Mouse (Mus musculus) induced T-regulatory cell, adult 2 months (primary cell): ENCODE measurements at regions not wholly inside any gene's neighbourhood (a gene's known extent, or its start where the extent isn't known, plus 50 kb on each side); places are given as distances from the start of the nearest gene placed in this dataset.

Source experiments
- DNase-seq: peaks from one replicate; pipeline ENCODE4 v3.0.0-alpha.2; 2012; ENCODE audit warnings: low read depth

DNA sequence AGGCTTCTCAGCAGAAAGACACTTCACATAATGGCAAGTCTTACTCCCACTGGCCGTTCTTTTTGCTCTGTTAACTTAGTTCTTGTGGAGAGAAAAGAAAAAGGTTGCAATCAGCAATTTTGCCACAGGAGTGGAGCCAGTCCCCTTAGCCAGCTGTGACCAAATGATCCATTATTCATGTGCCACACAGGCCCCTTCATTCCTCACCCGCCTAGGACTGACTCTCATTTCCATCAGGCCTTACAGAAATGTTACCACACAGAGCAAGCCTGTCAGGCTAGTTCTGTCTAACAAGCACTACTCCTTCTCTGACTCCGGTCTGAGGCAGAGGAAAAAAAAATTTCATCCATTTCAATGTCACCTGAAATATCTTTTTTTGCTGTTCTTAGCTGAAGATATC is 1266.2 kb downstream of the Gsdmc2 start:
- no peak for DNase-seq

GRCm38 (mm10) chr15:62575791-62576190 is 1269.2 kb downstream of the Gsdmc2 start:
- DNase-seq, result no peak

GRCm38 (mm10) chr15:62571803-62572202 is 1273.2 kb downstream of the Gsdmc2 start:
- no peak for DNase-seq

DNA sequence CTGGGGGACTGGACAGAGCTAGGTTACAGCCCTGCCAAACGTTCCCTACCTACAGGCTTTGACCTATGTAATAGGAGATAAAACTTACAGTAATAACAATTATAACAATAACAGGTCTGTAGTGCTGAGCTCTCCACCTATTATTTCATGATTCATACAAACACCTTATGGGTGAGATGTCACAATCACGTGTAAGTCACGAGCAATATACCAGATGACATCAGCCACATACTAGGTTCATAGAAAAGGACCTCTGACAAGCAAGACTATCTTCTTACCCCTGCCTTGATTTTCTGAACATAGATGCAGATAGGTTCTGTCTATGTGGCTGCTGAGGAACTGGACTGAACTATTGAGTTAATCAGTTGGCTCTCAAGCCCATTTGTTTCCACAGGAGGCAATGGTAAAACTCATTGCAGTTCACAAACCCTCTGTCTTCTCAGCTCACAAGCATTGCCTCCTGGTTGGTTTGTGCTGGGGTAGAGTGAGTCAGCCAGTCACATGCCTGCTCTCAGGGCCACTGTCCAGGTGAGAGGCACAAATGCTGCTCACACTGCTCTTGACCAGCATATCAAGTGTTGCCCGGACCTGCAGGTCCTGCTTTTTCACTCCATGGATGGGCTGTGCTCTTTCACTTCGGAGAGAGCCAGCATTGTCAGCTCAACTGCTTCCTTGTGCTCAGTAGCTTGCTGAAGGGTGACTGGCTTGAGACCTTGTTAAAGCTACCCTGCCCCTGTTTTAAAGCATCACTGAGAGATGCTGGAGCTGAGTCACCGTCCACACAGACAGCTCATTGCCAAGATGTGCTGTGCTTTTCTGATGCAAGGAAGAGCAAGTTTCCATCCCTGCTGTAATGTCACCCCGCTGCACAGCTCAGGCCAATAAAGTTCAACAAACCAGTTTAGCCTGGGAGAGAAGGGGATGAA is 1275.9 kb downstream of the Gsdmc2 start:
- no peak for DNase-seq

GRCm38 (mm10) chr15:62567431-62567830 is 1277.5 kb downstream of the Gsdmc2 start:
- DNase-seq, result no peak

GRCm38 (mm10) chr15:62566106-62566511 is 1278.9 kb downstream of the Gsdmc2 start:
- no peak for DNase-seq

GRCm38 (mm10) chr15:62533233-62533632 is 1311.7 kb downstream of the Gsdmc2 start:
- DNase-seq, result no peak

DNA sequence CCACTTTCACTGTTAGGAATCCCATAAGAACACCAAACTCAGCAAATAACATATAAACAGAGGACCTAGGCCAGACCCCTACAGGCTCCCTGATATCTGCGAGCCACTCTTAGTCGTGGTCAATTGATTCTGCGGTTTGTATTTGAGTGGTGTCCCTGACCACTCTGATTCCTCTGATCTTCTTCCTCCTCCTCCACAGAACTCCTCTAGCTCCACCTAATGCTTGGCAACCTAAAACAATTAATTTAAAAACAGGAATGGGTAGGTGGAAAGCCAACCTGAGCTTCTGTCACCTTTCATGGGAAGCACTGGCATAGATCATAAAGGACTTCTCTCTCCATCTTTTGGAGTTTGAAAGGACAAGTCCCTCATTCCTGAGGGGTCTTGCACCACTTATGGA is 1316.0 kb downstream of the Gsdmc2 start:
- no peak for DNase-seq

DNA sequence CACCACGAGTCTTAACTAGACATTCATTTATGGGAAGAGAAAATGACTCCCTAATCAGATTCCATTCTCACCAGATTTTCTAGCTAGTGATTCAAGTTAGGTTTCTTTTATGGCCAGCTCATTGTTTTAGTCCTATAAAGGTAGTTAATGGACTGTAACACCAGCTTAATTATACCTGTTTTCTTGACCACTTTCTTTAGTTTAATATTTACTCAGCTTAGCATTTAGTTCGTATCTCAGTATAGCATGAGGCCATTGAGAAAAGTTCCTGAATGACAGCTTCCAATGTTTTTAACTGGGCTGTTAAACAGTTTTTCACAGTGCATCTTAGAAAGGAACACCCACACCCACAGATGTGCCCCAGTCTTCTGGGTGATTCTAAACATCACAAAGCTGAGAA is 1320.3 kb downstream of the Gsdmc2 start:
- no peak for DNase-seq

GRCm38 (mm10) chr15:62524135-62524534 is 1320.8 kb downstream of the Gsdmc2 start:
- DNase-seq, result no peak

DNA sequence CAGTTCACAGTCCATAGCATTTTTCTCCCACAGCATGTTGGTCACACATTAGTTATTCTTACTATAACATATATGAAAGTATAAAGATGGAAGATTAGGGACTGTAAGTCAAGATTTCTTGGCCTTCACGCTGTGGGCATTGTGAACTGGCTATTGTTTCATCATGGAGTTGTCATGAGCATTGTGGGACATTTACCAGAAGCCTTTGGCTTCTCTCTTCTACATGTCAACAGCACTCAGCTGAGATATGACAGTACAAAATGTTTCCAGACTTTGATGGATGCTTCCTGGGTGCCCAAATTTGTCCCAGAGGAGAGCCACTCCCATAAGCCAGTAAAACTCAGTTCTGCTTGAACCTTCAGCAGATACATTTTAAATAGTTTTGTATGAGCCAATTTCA is 1331.5 kb downstream of the Gsdmc2 start:
- DNase-seq, result no peak

GRCm38 (mm10) chr15:62511461-62511860 is 1333.5 kb downstream of the Gsdmc2 start:
- no peak for DNase-seq

DNA sequence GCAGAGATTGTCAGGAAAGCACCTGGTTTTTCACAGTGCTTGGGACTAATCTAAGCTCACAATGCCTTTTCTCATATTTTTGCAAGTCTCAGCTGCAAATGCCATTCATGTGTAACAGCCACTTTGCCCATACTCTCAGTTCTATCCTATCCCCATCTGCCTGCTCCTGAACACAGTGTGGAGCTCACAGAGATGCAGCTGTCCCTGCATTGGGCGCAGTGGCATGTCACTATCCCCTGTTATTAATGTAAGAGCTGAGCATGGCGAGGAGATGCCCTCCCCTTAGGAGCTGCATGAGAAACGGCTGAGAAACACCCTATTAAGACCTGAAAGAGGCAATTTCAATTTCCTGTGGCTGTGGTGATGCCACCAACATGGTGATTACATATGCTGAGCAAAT is 1341.1 kb downstream of the Gsdmc2 start:
- DNase-seq, result no peak

- DNase-seq, result no peak
Measured at GRCm38 (mm10) chr15:62500966-62501365, 1344.0 kb downstream of the Gsdmc2 start.

DNA sequence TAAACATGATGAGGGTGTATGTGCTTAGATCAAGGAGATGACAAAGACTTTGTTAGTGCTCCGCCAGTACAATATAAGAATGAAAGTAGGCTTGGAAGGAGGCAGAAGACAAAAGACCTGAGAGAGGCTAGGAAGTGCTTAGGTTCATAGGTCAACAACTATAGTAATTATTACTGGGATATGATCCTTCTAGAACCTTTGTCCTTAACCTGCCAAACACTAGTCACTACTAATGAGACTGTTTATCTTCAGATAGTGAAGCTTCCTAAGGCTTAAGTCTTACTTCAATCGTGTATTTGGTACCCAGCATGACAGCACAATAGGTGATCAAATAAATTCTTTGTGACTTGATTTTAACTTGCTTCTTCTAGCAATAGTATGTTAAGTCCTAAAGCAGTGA is 1344.5 kb downstream of the Gsdmc2 start:
- DNase-seq, result no peak

GRCm38 (mm10) chr15:62496193-62496592 is 1348.8 kb downstream of the Gsdmc2 start:
- DNase-seq, result no peak

DNA sequence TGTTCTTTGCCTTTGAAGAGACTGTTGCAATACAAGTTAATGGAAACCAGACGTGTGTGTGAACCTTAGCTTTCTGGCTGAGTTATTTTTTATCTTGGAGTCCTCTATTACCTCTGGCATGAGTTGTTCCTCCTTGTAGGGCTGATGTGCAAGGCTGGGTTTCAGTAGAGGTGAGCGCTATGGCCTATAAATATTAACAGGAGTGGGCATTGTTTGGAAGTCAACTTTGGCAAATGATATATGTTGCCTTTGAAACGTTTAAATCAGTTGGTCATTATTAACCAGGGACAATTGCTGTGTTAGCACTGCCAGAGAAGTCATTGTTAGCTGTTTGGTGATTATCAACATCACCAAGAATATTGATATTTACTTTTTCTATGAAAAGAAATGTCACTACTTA is 1352.6 kb downstream of the Gsdmc2 start:
- no peak for DNase-seq

DNA sequence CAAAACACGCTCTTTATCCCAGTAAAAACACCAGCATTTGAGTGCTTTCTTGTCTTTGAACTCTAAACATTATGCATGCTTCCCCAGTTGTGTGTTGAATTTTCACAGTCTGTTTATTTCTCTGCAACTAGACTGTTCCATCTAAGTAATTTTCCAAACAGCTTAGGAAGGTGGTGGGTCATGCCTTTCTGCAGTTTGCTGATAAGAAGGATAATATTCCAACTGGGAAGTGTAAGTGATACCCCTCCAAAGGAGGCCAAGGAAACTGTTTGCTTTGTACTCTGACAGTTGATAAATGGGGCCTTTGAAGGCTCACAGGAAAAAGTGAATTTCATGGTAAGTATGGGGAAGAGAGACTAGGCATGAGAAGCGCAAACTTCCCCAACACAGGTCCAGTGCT is 1354.4 kb downstream of the Gsdmc2 start:
- no peak for DNase-seq

GRCm38 (mm10) chr15:62486540-62486939 is 1358.4 kb downstream of the Gsdmc2 start:
- no peak for DNase-seq

GRCm38 (mm10) chr15:62484350-62484749 is 1360.6 kb downstream of the Gsdmc2 start:
- no peak for DNase-seq

GRCm38 (mm10) chr15:62483534-62483933 is 1361.4 kb downstream of the Gsdmc2 start:
- DNase-seq, result no peak

GRCm38 (mm10) chr15:62482357-62482756 is 1362.6 kb downstream of the Gsdmc2 start:
- DNase-seq, result peak; percentile 52

GRCm38 (mm10) chr15:62477779-62478178 is 1367.2 kb downstream of the Gsdmc2 start:
- no peak for DNase-seq

- no peak for DNase-seq
Measured at GRCm38 (mm10) chr15:62476452-62476851, 1368.5 kb downstream of the Gsdmc2 start.
